Mouse (Mus musculus) myocyte (in vitro differentiated cells): ENCODE results near the gene Fam196b.

Experiments used
- CEBPB ChIP-seq: IDR thresholded peaks from 2 replicates; pipeline ENCODE4 v1.6.1; 2011; ENCODE audit warnings: mild to moderate bottlenecking, moderate library complexity; ENCODE audit not compliant: poor library complexity, insufficient read depth, severe bottlenecking
- E2F4 ChIP-seq: IDR thresholded peaks from one replicate; pipeline ENCODE4 v1.6.1; 2011; ENCODE audit warnings: mild to moderate bottlenecking, control low read depth, moderate library complexity; ENCODE audit not compliant: insufficient read depth
- MAX ChIP-seq: IDR thresholded peaks from one replicate; pipeline ENCODE4 v1.6.1; 2011; ENCODE audit warnings: low read depth, mild to moderate bottlenecking, control low read depth
- POLR2A ChIP-seq: IDR thresholded peaks from one replicate; pipeline ENCODE4 v1.6.1; 2011; ENCODE audit warnings: low read depth, mild to moderate bottlenecking, control low read depth, moderate library complexity; ENCODE audit not compliant: insufficient read length
- POLR2AphosphoS2 ChIP-seq: IDR thresholded peaks from one replicate; pipeline ENCODE4 v1.6.1; 2011; ENCODE audit warnings: low read depth, control low read depth; ENCODE audit not compliant: insufficient read length
- REST ChIP-seq: IDR thresholded peaks from one replicate; pipeline ENCODE4 v1.6.1; 2011; ENCODE audit warnings: mild to moderate bottlenecking, control low read depth, moderate library complexity; ENCODE audit not compliant: insufficient read depth, insufficient read length
- TCF12 ChIP-seq: IDR thresholded peaks from one replicate; pipeline ENCODE4 v1.6.1; 2011; ENCODE audit warnings: mild to moderate bottlenecking, control low read depth; ENCODE audit not compliant: poor library complexity, insufficient read depth, severe bottlenecking

- TF ChIP-seq POLR2A (no peak), POLR2AphosphoS2 (no peak), REST (no peak), TCF12 (no peak), E2F4 (no peak), CEBPB (no peak), MAX (no peak)
Observed at GRCm38 (mm10) chr11:34424546-34424945, 109.9 kb downstream of the Fam196b start.
